Mouse (Mus musculus): ENCODE measurements around the gene Itga6. TPM values are rescaled to one million over a fixed set of nuclear protein-coding genes. Genes with fewer than 3 reads are reported as not detected.

Gene Itga6
- polyA plus RNA-seq, 1 experiment from 2014 or later = 82.4 TPM

DNA sequence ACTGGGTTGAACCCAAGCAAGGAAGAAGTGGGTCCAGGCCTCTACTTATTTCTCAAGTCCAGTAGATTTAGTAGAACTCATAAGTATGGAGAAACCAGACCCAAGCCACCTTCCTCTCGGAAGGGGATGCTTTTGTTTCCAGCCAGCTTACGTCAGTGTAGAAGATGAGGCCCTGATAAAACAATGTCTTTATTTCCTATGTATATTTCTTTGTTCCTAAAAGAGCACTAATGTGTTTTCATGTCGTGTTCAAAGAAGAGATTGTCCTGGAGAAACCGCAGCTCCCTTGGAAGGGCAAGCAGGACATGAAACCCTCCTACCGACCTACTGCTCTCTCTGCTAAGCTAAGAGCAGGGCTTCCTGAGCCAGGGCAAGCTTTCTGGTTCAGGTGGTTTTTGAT, 20.6 kb downstream of the Itga6 start:
- WGBS = 79% methylated on average over 5 of the region's 5 CpGs
- Histone ChIP-seq H3K36me3 (ENCODE audit: insufficient read depth, low read length) (no peaks in the 10 kb centered on the region), H3K9ac (ENCODE audit: low read depth, low read length) (no peak overlapping the region), H3K4me1 (replicated peaks; ENCODE audit: insufficient read depth, low read length) (no peaks in the 10 kb centered on the region), H3K9me3 (replicated peaks; ENCODE audit: low read length) (no peaks in the 10 kb centered on the region), H3K27ac (no peak overlapping the region), H3K4me2 (ENCODE audit: low read length) (no peak overlapping the region), H3K27me3 (ENCODE audit: insufficient read depth, low read length) (no peaks in the 10 kb centered on the region), H3K4me3 (replicated peaks; ENCODE audit: low read depth, low read length) (no peak overlapping the region)
- DNase-seq (ENCODE audit: low spot score) = no peak
- ATAC-seq (replicated peaks; ENCODE audit: low FRiP score, low read depth) = no peak
- no peak for TF ChIP-seq CTCF (IDR thresholded peaks at IDR 0.05; ENCODE audit: low read depth)

DNA sequence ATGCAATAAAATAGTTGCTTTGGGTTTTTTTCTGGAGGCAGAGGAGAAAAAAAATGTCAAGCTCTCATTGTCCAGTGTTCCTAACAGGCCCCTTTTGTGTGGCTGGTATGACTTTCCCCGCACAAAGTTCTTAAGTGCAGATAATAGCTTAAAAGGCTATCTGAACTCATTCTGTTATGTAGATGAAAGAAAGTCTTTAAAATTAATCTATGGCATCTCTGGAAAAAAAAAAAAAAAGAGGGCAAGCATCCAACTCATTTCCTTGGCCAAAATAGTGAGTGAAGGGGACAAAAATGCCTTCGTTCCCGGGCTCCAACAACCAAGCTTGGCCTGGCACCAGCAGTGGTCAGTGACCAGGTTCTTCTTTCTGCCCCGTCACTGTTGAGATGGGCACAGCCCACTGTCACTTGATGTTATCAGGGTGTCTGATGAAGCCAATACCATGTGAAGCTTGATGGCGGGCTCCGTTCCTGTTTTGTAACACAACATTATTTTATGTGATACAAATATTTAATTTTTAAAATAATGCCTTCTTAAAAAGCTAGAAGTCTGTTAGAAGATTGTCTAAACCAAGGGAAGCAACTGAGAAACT, 21.7 kb downstream of the Itga6 start:
- DNase-seq (ENCODE audit: low spot score) (no peak), ATAC-seq (replicated peaks; ENCODE audit: low FRiP score, low read depth) (no peak)
- H3K27me3 ChIP-seq (ENCODE audit: insufficient read depth, low read length) = no peaks in the 10 kb centered on the region
- no peaks in the 10 kb centered on the region for H3K9me3 ChIP-seq (replicated peaks; ENCODE audit: low read length)
- H3K36me3 ChIP-seq (ENCODE audit: insufficient read depth, low read length) = no peaks in the 10 kb centered on the region
- no peaks in the 10 kb centered on the region for H3K4me1 ChIP-seq (replicated peaks; ENCODE audit: insufficient read depth, low read length)
- 72% methylated on average over 6 of the region's 6 CpGs for WGBS
- H3K4me2 ChIP-seq (ENCODE audit: low read length) = no peak overlapping the region
- TF ChIP-seq CTCF (IDR thresholded peaks at IDR 0.05; ENCODE audit: low read depth) = no peak
- no peak overlapping the region for H3K9ac ChIP-seq (ENCODE audit: low read depth, low read length)
- no peak overlapping the region for H3K4me3 ChIP-seq (replicated peaks; ENCODE audit: low read depth, low read length)
- H3K27ac ChIP-seq = no peak overlapping the region

DNA sequence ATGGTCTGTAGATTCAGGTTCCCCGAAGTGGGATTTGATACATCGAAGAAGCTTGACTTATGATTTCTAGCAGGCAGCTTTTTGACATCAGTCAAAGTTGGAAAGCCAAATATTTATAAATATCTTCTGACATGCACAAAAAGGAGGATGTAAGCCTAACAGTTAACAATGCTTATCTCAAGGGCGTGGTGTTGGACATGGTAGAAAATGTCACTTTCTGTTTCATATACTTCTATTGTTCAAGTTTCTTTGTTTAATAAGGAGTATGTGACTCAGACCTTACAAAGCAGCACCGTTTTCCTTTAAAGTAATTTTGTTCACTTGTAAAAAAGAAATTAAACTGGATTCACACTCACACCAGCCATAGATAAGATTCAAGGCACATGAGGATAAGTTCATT, 26.3 kb downstream of the Itga6 start:
- ATAC-seq (replicated peaks; ENCODE audit: low FRiP score, low read depth) (no peak), DNase-seq (ENCODE audit: low spot score) (no peak)
- WGBS = 83% methylated on average over 4 of the region's 4 CpGs
- Histone ChIP-seq H3K4me3 (replicated peaks; ENCODE audit: low read depth, low read length) (no peak overlapping the region), H3K36me3 (ENCODE audit: insufficient read depth, low read length) (no peaks in the 10 kb centered on the region), H3K27me3 (ENCODE audit: insufficient read depth, low read length) (no peaks in the 10 kb centered on the region), H3K4me2 (ENCODE audit: low read length) (no peak overlapping the region), H3K4me1 (replicated peaks; ENCODE audit: insufficient read depth, low read length) (no peaks in the 10 kb centered on the region), H3K9me3 (replicated peaks; ENCODE audit: low read length) (no peaks in the 10 kb centered on the region), H3K9ac (ENCODE audit: low read depth, low read length) (no peak overlapping the region), H3K27ac (no peak overlapping the region)
- TF ChIP-seq CTCF (IDR thresholded peaks at IDR 0.05; ENCODE audit: low read depth) = no peak

DNA sequence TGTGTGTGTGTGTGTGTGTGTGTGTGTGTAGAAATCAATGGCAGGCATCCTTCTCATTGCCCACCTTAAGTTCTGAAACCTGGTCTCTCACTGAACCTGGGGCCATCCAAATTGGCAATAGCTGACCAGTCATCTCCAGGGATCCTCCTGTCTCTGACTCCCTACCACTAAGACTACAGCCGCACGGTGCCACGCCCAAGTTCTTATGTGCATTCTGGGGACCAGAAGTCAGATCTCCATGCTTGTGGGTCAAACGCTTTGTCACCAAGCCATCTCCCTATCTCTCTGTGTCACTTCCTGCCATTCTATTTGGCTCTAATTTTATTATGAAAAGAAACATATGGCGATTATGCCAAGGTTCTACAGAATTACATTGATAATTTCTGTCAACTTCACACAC, 28.3 kb downstream of the Itga6 start:
- Histone ChIP-seq H3K36me3 (ENCODE audit: insufficient read depth, low read length) (no peaks in the 10 kb centered on the region), H3K4me1 (replicated peaks; ENCODE audit: insufficient read depth, low read length) (no peaks in the 10 kb centered on the region), H3K9ac (ENCODE audit: low read depth, low read length) (no peak overlapping the region), H3K9me3 (replicated peaks; ENCODE audit: low read length) (no peaks in the 10 kb centered on the region), H3K27ac (no peak overlapping the region), H3K4me2 (ENCODE audit: low read length) (no peak overlapping the region), H3K27me3 (ENCODE audit: insufficient read depth, low read length) (no peaks in the 10 kb centered on the region), H3K4me3 (replicated peaks; ENCODE audit: low read depth, low read length) (no peak overlapping the region)
- DNase-seq (ENCODE audit: low spot score) = no peak
- TF ChIP-seq CTCF (IDR thresholded peaks at IDR 0.05; ENCODE audit: low read depth) = no peak
- no peak for ATAC-seq (replicated peaks; ENCODE audit: low FRiP score, low read depth)
- 90% methylated on average over 5 of the region's 5 CpGs for WGBS

DNA sequence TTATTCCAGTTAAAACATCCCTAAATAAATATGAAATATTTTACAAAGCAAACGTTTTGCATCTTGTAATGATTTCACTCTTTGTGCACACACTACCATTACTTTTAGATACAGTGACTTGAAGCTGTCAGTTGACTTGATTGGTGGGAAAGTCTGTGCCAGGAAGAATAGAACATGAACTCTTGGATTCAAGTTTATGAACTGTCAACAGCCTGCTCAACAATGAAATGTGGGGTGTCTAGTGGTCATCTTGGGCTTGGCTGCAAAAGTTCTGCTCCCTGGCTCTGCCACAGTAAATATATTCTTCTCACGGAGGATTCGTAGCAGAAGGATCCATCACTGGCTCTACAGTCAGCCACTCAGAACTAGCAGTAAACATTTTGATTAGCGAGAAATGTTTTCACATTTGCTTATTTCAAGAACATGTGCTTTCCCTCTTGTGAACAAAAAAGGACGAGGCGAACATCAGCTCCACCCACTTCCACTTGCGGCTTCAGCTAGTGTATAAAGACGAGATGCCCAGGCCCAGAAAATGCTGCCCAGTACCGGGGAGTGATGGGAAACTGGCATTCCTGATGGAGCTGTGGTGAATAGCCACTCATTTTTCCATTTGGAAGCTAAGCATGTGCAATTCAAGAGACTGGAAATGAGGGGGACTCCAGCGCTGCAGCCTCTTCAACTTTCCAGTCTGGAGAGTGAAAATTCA, 29.0 kb downstream of the Itga6 start:
- Histone ChIP-seq H3K4me3 (replicated peaks; ENCODE audit: low read depth, low read length) (no peak overlapping the region), H3K4me2 (ENCODE audit: low read length) (0 out of 2 replicates have a peak overlapping the region, but pooled peaks have one; percentile 35), H3K4me1 (replicated peaks; ENCODE audit: insufficient read depth, low read length) (no peaks in the 10 kb centered on the region), H3K27me3 (ENCODE audit: insufficient read depth, low read length) (no peaks in the 10 kb centered on the region), H3K9ac (ENCODE audit: low read depth, low read length) (no peak overlapping the region), H3K9me3 (replicated peaks; ENCODE audit: low read length) (no peaks in the 10 kb centered on the region), H3K27ac (no peak overlapping the region), H3K36me3 (ENCODE audit: insufficient read depth, low read length) (no peaks in the 10 kb centered on the region)
- ATAC-seq (replicated peaks; ENCODE audit: low FRiP score, low read depth) = no peak
- 68% methylated on average over 10 of the region's 10 CpGs for WGBS
- TF ChIP-seq CTCF (IDR thresholded peaks at IDR 0.05; ENCODE audit: low read depth) = no peak
- DNase-seq (ENCODE audit: low spot score) = no peak

DNA sequence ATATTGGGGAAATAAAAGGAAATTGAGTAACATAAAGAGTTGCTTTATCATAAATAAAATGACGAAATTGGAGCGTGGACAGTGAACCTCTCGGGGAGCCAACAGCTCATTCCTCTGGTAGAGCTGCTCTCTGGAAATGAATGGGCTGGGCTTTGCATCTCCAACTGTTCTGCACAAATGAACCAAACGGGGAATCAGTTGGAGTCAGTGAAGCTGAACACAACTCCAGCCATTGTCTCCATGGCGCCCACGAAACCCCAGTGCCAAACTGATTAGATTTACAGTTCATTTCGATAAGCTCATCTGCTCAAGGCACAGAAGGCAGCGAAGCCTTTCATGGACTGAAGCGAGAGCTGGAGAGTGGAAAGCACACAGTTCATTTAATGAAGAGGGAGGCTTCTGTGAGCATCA, 29.8 kb downstream of the Itga6 start:
- Histone ChIP-seq H3K27ac (no peak overlapping the region), H3K9me3 (replicated peaks; ENCODE audit: low read length) (no peaks in the 10 kb centered on the region), H3K27me3 (ENCODE audit: insufficient read depth, low read length) (no peaks in the 10 kb centered on the region), H3K36me3 (ENCODE audit: insufficient read depth, low read length) (no peaks in the 10 kb centered on the region), H3K4me3 (replicated peaks; ENCODE audit: low read depth, low read length) (no peak overlapping the region), H3K4me1 (replicated peaks; ENCODE audit: insufficient read depth, low read length) (no peaks in the 10 kb centered on the region), H3K4me2 (ENCODE audit: low read length) (peak overlapping the region; percentile 35), H3K9ac (ENCODE audit: low read depth, low read length) (no peak overlapping the region)
- no peak for TF ChIP-seq CTCF (IDR thresholded peaks at IDR 0.05; ENCODE audit: low read depth)
- DNase-seq (ENCODE audit: low spot score) (no peak), ATAC-seq (replicated peaks; ENCODE audit: low FRiP score, low read depth) (no peak)
- 39% methylated on average over 9 of the region's 9 CpGs for WGBS
